Mouse (Mus musculus) kidney, postnatal 0 days (tissue): ENCODE data around the gene Tmem132c. TPM values are rescaled to one million over a fixed set of nuclear protein-coding genes. Genes with fewer than 3 reads are reported as not detected.

ENCODE experiments used
- ATAC-seq: fragments of 200-750 bp; cut with Nextera tagmentation; replicated peaks from 2 replicates; pipeline ENCODE4 v1.8.0; 2017; ENCODE audit warnings: low read depth, moderate number of reproducible peaks, moderate TSS enrichment, moderate library complexity; ENCODE audit not compliant: low FRiP score
- DNase-seq: peaks from one replicate; pipeline ENCODE4 v3.0.0-alpha.2; 2016; ENCODE audit warnings: low spot score
- H3K27ac ChIP-seq: fragments of 300-500 bp; sonication (generic); 2 replicates; pipeline ENCODE4 v1.5.1; 2014; ENCODE audit warnings: mild to moderate bottlenecking
- H3K27me3 ChIP-seq: fragments of 300-500 bp; sonication (generic); 2 replicates; pipeline ENCODE4 v1.6.1; 2014; ENCODE audit warnings: low read length, mixed read lengths; ENCODE audit not compliant: insufficient read depth
- H3K36me3 ChIP-seq: fragments of 300-500 bp; sonication (generic); 2 replicates; pipeline ENCODE4 v1.6.1; 2014; ENCODE audit warnings: low read length, mixed read lengths; ENCODE audit not compliant: insufficient read depth
- H3K4me1 ChIP-seq: fragments of 300-500 bp; sonication (generic); replicated peaks from 2 replicates; pipeline ENCODE4 v1.6.1; 2014; ENCODE audit warnings: antibody characterized with exemption, low read length, mixed read lengths; ENCODE audit not compliant: insufficient read depth
- H3K4me2 ChIP-seq: fragments of 300-500 bp; sonication (generic); 2 replicates; pipeline ENCODE4 v1.6.1; 2014; ENCODE audit warnings: mild to moderate bottlenecking, low read length, moderate library complexity, mixed read lengths
- H3K4me3 ChIP-seq: fragments of 300-500 bp; sonication (generic); replicated peaks from 2 replicates; pipeline ENCODE4 v1.5.1; 2014; ENCODE audit warnings: low read depth, low read length
- H3K9ac ChIP-seq: fragments of 300-500 bp; sonication (generic); 2 replicates; pipeline ENCODE4 v1.6.1; 2014; ENCODE audit warnings: low read depth, low read length
- H3K9me3 ChIP-seq: fragments of 300-500 bp; sonication (generic); replicated peaks from 2 replicates; pipeline ENCODE4 v1.6.1; 2016; ENCODE audit warnings: low read length, inconsistent platforms, mixed read lengths
- CTCF ChIP-seq: IDR thresholded peaks from 2 replicates; pipeline ENCODE4 v1.5.1; 2016; ENCODE audit warnings: antibody characterized with exemption, low read depth, mild to moderate bottlenecking, moderate library complexity
- WGBS: fragments of 180-500 bp; shearing (Covaris S2); extraction: QIAGEN DNeasy Blood & Tissue Kit; methylation state at CpG from one replicate; pipeline ENCODE4 v1.1.7; 2014; 5-methylcytosine and 5-hydroxymethylcytosine counted together
- polyA plus RNA-seq: library from polyadenylated mRNA; unstranded; fragments of >200 nt; fragmentation: Nextera tagmentation; extraction: Ambion mirVana; gene quantifications from 2 replicates; pipeline ENCODE4 v1.2.1, GENCODE M21; 2015

Gene Tmem132c
- polyA plus RNA-seq, 1 experiment from 2014 or later: 0.75 TPM

DNA sequence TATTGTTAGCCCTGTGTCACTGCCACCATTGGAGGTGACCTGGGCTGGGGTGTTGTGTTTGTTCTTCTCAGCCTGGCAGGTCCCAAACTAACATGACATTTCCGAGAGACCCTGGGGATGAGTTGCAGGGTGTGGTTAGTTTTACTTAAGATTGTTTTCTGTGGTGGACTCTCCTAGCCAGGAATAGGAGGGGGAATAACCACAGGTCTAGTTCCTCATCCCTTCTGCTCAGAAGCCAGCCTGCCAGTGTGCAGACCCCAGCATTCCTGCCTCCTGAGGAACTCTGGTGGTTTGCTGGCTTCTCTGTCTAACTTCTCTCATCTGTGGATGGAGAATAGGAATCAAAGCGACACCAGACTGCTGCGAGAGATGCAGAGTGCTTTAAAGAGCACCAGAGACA is 240.7 kb downstream of the Tmem132c start:
- ATAC-seq: no peak
- no peak for DNase-seq
- WGBS: 75% methylated on average over 3 of the region's 3 CpGs

DNA sequence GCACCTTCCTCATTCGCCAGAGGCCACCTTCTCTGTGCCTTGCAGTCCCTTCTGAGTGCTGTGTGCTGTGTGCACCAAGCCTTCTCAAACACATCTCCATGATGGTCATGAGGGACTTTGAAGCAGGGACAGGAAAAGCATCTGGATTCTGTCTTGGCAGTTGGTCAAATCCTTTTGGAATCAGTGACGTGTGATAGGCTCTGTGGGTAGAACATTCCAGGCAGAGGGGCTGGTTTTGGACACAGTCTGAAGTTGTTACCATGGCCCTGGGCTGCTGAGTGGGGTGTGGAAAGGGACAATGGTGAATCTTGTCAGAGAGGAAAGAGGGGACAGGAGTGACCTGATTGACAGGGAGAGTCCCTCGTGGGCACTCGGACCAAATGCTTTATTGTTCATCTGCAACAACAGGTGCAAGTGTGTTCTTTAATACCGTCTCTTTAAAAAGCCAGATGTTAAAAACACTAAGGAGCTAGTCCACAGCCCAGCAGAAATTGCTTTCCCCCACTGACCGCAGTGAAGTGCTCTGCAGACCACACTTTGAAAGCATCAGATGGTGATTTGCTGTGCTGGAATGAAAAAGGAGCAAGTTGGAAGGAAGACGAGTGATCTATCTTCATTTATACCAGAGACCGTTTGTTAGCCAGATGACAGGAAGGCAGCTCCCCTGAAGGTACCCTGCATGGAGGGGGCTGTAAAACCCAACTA is 242.5 kb downstream of the Tmem132c start:
- no peak for ATAC-seq
- peak; percentile 36 for DNase-seq
- no peak overlapping the region for H3K4me2 ChIP-seq

More for the DNA sequence above, 240.7 kb downstream of the Tmem132c start:
- Histone ChIP-seq H3K36me3 (no peaks in the 10 kb centered on the region), H3K27ac (no peak overlapping the region), H3K4me2 (no peak overlapping the region), H3K9ac (no peak overlapping the region), H3K4me1 (no peaks in the 10 kb centered on the region), H3K9me3 (no peaks in the 10 kb centered on the region), H3K27me3 (no peaks in the 10 kb centered on the region), H3K4me3 (no peak overlapping the region)
- TF ChIP-seq CTCF: no peak

DNA sequence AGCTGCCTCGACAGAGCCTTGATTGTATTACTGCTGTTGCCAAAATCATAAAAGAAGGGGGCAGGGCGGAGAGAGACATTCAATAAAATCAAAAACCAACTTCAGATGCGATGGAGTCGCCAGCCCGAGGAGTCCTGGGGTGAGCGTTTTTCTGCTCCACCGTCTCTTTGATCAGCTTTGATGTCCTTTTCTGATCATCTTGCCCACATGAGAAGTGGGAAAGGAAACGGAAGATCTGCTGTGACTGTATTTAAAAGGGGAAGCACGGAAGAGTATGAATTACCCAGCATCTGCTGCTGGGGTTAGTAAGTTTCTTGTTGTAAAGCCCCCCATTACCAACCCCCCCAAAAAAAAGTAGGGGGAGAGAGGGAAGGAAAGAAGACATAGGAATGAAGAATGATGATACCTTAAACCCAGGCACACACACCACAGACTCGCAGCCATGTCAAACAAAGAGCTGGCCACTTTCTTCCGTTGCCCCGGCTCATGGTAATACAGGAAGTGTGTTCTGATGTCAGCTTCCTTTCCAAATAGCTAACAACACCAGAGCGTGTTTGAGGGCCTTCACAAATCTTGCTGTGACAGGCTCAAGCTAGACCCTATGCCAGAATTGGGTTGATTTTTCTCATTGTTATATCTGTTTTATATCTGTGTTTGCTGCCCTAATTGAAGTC is 243.3 kb downstream of the Tmem132c start:
- H3K9me3 ChIP-seq: no peaks in the 10 kb centered on the region
- no peak for TF ChIP-seq CTCF
- no peaks in the 10 kb centered on the region for H3K27me3 ChIP-seq
- 11% methylated on average over 13 of the region's 13 CpGs for WGBS
- no peaks in the 10 kb centered on the region for H3K4me1 ChIP-seq
- H3K4me3 ChIP-seq: no peak overlapping the region
- H3K27ac ChIP-seq: no peak overlapping the region
- DNase-seq (peak; percentile 34), ATAC-seq (no peak)
- no peak overlapping the region for H3K4me2 ChIP-seq
- H3K9ac ChIP-seq: no peak overlapping the region
- no peaks in the 10 kb centered on the region for H3K36me3 ChIP-seq

More for the DNA sequence above, 242.5 kb downstream of the Tmem132c start:
- H3K27ac ChIP-seq: no peak overlapping the region
- no peaks in the 10 kb centered on the region for H3K36me3 ChIP-seq
- TF ChIP-seq CTCF: no peak
- no peak overlapping the region for H3K9ac ChIP-seq
- H3K4me1 ChIP-seq: no peaks in the 10 kb centered on the region
- no peaks in the 10 kb centered on the region for H3K9me3 ChIP-seq
- H3K4me3 ChIP-seq: no peak overlapping the region
- no peaks in the 10 kb centered on the region for H3K27me3 ChIP-seq
- WGBS: 11% methylated on average over 8 of the region's 8 CpGs

DNA sequence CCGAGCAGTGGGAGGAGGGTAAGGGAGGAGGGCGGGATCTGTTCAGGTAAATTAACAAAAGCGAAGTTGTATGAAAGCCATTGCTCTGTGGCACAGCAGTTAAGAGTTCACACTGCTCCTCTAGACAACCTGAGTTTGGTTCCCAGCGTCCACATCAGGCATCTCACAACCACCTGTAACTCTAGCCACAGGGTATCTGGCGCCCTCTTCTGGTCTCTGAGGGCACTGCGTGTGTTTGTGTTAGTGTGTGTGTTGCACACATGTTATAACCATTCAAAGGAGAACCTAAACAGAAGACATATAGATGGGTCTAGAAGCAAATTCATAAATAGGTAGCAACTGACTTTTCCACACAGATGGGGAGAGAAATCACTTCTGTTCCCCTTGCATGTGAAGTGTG is 245.6 kb downstream of the Tmem132c start:
- no peak for TF ChIP-seq CTCF
- Histone ChIP-seq H3K4me1 (no peaks in the 10 kb centered on the region), H3K9ac (no peak overlapping the region), H3K4me3 (no peak overlapping the region), H3K27me3 (no peaks in the 10 kb centered on the region), H3K4me2 (no peak overlapping the region), H3K27ac (no peak overlapping the region), H3K9me3 (no peaks in the 10 kb centered on the region), H3K36me3 (no peaks in the 10 kb centered on the region)
- ATAC-seq (no peak), DNase-seq (no peak)
- WGBS: 85% methylated on average over 6 of the region's 6 CpGs

DNA sequence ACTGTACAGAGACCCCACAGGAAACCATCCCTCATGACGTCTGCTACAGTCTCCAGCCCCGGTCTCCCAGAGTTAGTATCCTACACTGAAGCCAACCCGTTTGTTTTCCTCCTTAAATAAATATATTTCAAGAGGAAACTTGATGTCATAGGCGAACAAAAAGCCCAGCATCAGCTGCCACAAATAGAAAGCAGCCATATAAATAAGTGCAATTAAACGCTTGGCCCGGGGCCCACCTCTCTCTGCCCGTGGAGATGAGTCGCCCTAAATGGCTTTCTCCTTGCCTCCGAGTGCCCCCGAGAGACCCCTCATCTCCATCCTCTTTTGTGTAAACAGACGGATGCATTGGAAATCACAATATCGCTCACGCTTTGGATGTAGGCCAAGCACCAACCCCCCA is 247.1 kb downstream of the Tmem132c start:
- DNase-seq: peak; percentile 14
- H3K4me3 ChIP-seq: no peak overlapping the region

DNA sequence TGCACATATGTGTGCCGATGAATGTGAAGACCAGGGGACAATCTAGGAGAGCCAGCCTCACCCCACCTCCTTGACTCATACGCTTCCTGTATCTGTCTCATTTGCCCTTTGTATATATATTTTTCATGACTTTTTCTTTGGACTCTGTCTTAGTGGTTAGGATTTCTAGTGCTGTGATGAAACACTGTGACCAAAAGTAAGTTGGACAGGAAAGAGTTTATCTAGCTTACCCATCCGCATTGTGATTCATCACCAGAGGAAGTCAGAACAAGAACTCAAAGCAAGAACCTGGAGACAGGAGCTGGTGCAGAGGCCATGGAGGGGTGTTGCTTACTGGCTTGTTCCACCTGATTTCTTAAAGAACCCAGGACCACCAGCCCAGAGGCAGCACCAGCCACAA is 250.1 kb downstream of the Tmem132c start:
- TF ChIP-seq CTCF: no peak
- WGBS: 88% methylated on average over 3 of the region's 3 CpGs
- DNase-seq (no peak), ATAC-seq (no peak)
- Histone ChIP-seq H3K27ac (no peak overlapping the region), H3K4me1 (no peaks in the 10 kb centered on the region), H3K27me3 (no peaks in the 10 kb centered on the region), H3K4me2 (no peak overlapping the region), H3K9me3 (no peaks in the 10 kb centered on the region), H3K36me3 (no peaks in the 10 kb centered on the region), H3K4me3 (no peak overlapping the region), H3K9ac (no peak overlapping the region)

More for the DNA sequence above, 247.1 kb downstream of the Tmem132c start:
- no peak for ATAC-seq
- Histone ChIP-seq H3K9ac (no peak overlapping the region), H3K36me3 (no peaks in the 10 kb centered on the region), H3K4me2 (no peak overlapping the region), H3K9me3 (no peaks in the 10 kb centered on the region), H3K27me3 (no peaks in the 10 kb centered on the region), H3K4me1 (no peaks in the 10 kb centered on the region), H3K27ac (no peak overlapping the region)
- no peak for TF ChIP-seq CTCF
- WGBS: 67% methylated on average over 13 of the region's 13 CpGs
